Mouse (Mus musculus) neural tube, embryonic 11.5 days (tissue): ENCODE results near the gene Frem2. TPM values are rescaled to one million over a fixed set of nuclear protein-coding genes. Genes with fewer than 3 reads are reported as not detected.

Experiments used
- ATAC-seq: fragments of 200-750 bp; cut with Nextera tagmentation; 2 replicates; pipeline ENCODE4 v1.8.0; 2017; ENCODE audit warnings: moderate number of reproducible peaks, mild to moderate bottlenecking, moderate TSS enrichment, moderate library complexity; ENCODE audit not compliant: insufficient read depth, low FRiP score, low TSS enrichment
- DNase-seq: peaks from one replicate; pipeline ENCODE4 v3.0.0-alpha.2; 2015; ENCODE audit warnings: low spot score
- H3K27ac ChIP-seq: fragments of 300-500 bp; sonication (generic); 2 replicates; pipeline ENCODE4 v1.5.1; 2014; ENCODE audit warnings: low read depth, mild to moderate bottlenecking, low read length
- H3K27me3 ChIP-seq: fragments of 300-500 bp; sonication (generic); 2 replicates; pipeline ENCODE4 v1.6.1; 2014; ENCODE audit warnings: mild to moderate bottlenecking, low read length, mixed read lengths; ENCODE audit not compliant: control insufficient read depth, insufficient read depth
- H3K36me3 ChIP-seq: fragments of 300-500 bp; sonication (generic); 2 replicates; pipeline ENCODE4 v1.6.1; 2014; ENCODE audit warnings: mild to moderate bottlenecking, low read length, moderate library complexity, mixed read lengths; ENCODE audit not compliant: control insufficient read depth, insufficient read depth
- H3K4me1 ChIP-seq: fragments of 300-500 bp; sonication (generic); 2 replicates; pipeline ENCODE4 v1.6.1; 2014; ENCODE audit warnings: low read length, mixed read lengths; ENCODE audit not compliant: control insufficient read depth, insufficient read depth
- H3K4me2 ChIP-seq: fragments of 300-500 bp; sonication (generic); 2 replicates; pipeline ENCODE4 v1.6.1; 2014; ENCODE audit warnings: low read depth, mild to moderate bottlenecking, moderate library complexity
- H3K4me3 ChIP-seq: fragments of 300-500 bp; sonication (generic); 2 replicates; pipeline ENCODE4 v1.5.1; 2014; ENCODE audit warnings: low read depth, low read length
- H3K9ac ChIP-seq: fragments of 300-500 bp; sonication (generic); 2 replicates; pipeline ENCODE4 v1.6.1; 2014; ENCODE audit warnings: mild to moderate bottlenecking, low read length
- H3K9me3 ChIP-seq: fragments of 300-500 bp; sonication (generic); 2 replicates; pipeline ENCODE4 v1.6.1; 2016; ENCODE audit warnings: low read length; ENCODE audit not compliant: control insufficient read depth
- WGBS: fragments of 180-500 bp; shearing (Covaris S2); extraction: QIAGEN DNeasy Blood & Tissue Kit; methylation state at CpG from one replicate; pipeline ENCODE4 v1.1.7; 2014; 5-methylcytosine and 5-hydroxymethylcytosine counted together
- polyA plus RNA-seq: library from polyadenylated mRNA; unstranded; fragments of >200 nt; fragmentation: Nextera tagmentation; extraction: Ambion mirVana; gene quantifications from 2 replicates; pipeline ENCODE4 v1.2.1, GENCODE M21; 2014

The Frem2 gene
- polyA plus RNA-seq, 1 experiment from 2014 or later = 3.5 TPM

DNA sequence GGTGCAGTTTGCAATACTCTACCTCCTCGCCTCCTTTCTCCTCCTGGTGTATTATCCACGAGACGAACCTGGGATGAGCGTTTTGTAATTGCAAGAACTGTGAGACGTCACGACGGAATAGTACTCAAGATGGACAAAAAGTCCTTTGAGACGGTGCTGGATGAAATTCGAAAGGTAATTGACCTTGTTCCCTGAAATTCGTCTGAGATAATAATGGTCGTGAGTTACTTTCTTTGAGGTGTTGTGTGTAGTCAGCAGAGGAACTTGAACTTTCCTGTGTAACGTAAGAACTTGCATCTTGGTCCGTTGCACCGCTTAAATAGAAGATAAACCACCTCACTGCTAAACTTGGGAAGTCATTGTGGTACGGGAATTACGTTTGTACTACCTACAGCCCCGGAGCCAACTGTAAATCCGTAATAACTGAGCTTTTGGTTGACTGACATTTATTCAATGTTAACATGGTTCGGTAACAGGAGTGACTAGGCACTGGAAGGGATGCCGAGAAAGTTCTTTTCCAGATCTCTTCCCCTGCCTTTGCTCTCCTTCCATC, 192.9 kb downstream of the Frem2 start:
- ATAC-seq (no peak), DNase-seq (no peak)

More for the DNA sequence above, 192.9 kb downstream of the Frem2 start:
- peak overlapping the region; percentile 85 for H3K4me3 ChIP-seq
- no peaks in the 10 kb centered on the region for H3K36me3 ChIP-seq
- H3K4me2 ChIP-seq = peak overlapping the region; percentile 55
- H3K27me3 ChIP-seq = no peaks in the 10 kb centered on the region
- H3K4me1 ChIP-seq = peaks cover 15% of the 10 kb centered on the region
- H3K9ac ChIP-seq = peak overlapping the region; percentile 94
- H3K9me3 ChIP-seq = no peaks in the 10 kb centered on the region
- peak overlapping the region; percentile 86; the same call in 1 of the 2 replicates for H3K27ac ChIP-seq
- under 1% methylated on average over 20 of the region's 20 CpGs for WGBS

Other genes starting within 250 kb of the Frem2 start
- 9.4 and 10.3 TPM in 2 replicates for gene Nhlrc3, start 194.0 kb downstream of the Frem2 start, polyA plus RNA-seq
- 23.5 and 23.8 TPM in 2 replicates for gene Proser1, start 193.7 kb downstream of the Frem2 start, polyA plus RNA-seq
- not detected in 2 replicates for gene Stoml3, start 168.7 kb downstream of the Frem2 start, polyA plus RNA-seq
- not detected in 2 replicates for gene Gm10985, start 187.7 kb upstream of the Frem2 start, polyA plus RNA-seq
- gene Ufm1, start 206.5 kb upstream of the Frem2 start, polyA plus RNA-seq = 105 and 106 TPM in 2 replicates